Mouse (Mus musculus): ENCODE measurements around the gene Pars2. TPM values are rescaled to one million over a fixed set of nuclear protein-coding genes. Genes with fewer than 3 reads are reported as not detected.

Pars2 gene
- total RNA-seq, 2 experiments from 2014 or later: 6.4 to 8.2 TPM

DNA sequence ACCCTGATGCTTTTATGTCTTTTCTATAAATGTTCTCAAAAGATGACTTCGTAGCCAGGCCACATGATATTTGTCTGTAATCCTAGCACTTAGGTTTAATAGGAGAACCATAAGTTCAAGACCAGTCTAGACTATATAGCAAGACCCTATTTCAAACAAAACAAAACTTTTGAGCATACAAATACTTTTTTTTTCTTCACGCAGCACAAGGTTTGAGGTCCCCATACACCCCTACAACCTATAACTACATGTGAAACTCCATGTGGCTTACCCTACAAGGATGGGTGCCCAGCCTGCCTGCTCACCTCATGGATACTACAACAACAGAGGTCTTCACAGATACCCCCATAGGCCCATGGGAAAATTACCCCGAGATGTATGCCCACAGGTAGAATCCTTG lies 28.3 kb downstream of the Pars2 start:
- DNase-seq (ENCODE audit: extremely low spot score in 1 of 2, low spot score in 2 of 2): no peak
- intact Hi-C loops (cut with DNase I): loop anchor here (5.0 kb wide), 1 partner anchor 47 kb away; no protein-coding TSS in a partner anchor

DNA sequence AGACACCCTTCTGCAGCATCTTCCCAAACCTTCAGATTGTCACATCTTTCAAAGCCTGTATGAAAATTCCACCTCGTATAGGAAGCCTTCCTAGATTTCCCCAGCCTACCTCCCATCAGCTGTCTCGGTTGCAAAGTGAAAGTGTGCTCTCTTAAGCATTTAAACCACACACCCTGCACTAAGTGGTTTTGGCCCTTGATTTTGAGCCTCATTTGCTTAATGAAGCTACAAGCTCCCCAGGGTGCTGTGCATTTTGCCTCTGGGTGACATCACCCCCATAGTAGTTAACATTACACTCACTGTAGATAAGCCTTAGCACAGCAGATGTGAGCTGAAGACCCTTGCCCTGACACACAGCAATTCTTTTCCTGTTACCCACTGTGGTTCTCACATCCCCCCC lies 30.1 kb downstream of the Pars2 start:
- intact Hi-C loops (cut with DNase I): no loop called here
- no peak for DNase-seq (ENCODE audit: extremely low spot score in 1 of 2, low spot score in 2 of 2)

DNA sequence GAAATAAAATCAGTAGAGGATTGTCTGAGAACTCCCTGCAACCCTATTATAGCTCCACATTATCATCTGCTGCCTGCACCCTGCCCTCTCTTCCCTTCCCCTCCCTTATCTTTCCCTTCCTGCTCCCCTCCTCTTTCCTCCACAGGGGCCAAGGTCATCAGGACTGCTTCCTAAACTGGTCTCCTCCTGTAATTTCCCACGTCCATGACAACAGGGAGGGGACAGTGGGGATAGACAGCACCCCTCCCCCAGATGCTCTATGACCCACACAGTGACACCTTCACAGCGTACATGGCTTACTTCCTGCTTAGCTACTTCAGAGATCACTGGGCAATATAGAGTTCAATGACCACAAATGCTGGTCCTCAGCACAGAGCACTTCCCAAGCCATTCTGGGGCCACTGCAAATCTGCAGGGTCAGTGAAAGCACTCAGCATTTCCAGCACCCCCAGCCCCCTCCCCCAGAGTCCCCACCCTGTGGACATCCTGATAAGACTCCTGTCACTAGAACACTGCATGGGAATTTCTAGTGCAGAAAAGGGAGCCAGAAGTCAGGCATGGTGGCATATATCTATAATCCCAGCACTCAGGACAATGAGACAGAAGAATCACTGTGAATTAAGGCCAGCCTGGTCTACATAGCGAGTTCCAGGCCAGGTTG lies 37.9 kb downstream of the Pars2 start:
- no peak for DNase-seq (ENCODE audit: extremely low spot score in 1 of 2, low spot score in 2 of 2)
- intact Hi-C loops (cut with DNase I): no loop called here

DNA sequence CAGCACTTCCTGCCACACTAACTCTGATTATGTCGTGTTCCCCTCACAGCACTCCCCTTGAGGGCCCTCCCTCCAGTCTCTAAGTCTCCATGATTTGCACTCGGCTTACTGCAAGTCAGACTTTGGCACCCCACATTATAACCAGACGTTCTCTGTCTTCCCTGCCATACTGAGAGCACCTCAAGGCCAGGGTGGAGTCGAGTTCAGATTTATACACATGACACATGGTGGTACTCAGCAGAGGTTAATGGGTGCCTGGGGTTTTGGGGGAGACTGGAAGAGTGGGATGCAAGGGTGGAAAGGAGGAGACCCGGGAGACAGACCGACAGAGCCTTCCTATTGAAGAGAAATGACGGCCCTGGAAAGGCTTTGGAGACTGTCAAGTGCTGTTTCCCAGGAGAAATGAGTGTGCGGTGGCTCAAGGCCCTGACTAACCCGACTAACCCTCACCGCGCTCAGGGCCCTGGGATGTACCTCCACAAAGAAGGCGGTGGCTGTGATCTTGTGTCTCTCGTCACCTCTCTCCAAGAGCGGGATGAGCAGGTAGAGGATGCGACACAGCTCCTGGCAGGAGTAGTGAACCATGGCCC lies 43.1 kb downstream of the Pars2 start:
- intact Hi-C loops (cut with DNase I): no loop called here
- no peak for DNase-seq (ENCODE audit: extremely low spot score in 1 of 2, low spot score in 2 of 2)

DNA sequence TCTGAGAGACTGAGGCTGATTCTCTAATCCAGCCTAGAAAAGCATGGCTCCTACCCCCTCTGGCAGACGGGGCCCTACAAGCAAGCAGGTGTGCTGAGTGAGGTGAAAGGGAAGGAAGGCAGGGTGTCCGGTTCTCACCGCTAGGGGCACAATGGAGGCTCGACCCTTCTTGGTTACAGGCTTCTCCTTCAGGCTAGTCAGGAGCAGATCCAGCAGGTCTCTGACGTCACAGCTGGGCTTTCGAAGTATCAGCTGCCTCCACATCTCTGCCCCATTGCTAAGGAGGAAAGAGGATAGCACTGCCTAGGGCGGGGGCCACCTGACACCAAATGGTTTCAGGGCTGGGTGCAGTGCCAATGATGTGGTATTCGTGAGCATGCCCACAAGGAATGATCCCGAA lies 49.1 kb downstream of the Pars2 start:
- intact Hi-C loops (cut with DNase I): no loop called here
- peak in 1 of 2 experiments; percentile 63 for DNase-seq (ENCODE audit: extremely low spot score in 1 of 2, low spot score in 2 of 2)

DNA sequence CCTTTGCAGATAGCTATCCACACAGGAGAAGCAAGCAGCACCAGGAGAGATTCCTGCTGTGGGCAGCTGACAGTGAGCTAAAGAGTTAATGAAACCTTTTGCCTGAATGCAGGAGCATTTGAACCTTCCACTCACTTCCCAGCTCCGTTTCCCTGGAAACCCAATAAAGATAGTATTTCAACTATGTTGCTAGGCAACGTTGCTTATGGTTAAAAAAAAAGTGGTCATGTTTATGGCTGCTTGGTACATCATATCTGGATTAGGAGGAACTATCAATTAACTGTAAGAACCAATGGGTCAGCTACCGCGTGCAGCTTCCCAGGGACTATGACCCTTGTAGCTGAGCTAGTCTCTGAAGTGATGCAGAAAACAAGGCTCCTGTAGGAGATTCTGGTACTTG lies 49.9 kb downstream of the Pars2 start:
- intact Hi-C loops (cut with DNase I): no loop called here
- peak in 1 of 2 experiments; percentile 46 for DNase-seq (ENCODE audit: extremely low spot score in 1 of 2, low spot score in 2 of 2)

DNA sequence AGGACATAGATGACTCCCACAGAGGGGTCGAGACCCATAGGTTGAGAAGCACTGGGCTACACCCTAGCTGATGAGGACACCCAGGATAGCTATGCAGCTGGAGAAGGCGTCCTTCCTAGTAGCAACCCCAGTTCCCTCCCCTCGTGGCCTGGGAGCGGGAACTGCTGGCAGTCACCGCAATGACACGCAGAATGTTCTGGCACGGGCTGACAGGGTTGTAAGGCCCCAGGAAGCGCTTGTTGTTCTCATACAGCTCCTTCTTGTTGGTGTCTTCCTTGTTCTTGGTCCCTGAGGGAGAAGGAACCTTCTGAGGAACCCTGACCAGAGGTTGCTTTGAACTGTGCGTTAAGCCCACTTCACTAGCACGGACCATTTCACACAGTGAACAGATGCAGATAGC lies 53.1 kb downstream of the Pars2 start:
- intact Hi-C loops (cut with DNase I): no loop called here
- DNase-seq (ENCODE audit: extremely low spot score in 1 of 2, low spot score in 2 of 2): no peak

DNA sequence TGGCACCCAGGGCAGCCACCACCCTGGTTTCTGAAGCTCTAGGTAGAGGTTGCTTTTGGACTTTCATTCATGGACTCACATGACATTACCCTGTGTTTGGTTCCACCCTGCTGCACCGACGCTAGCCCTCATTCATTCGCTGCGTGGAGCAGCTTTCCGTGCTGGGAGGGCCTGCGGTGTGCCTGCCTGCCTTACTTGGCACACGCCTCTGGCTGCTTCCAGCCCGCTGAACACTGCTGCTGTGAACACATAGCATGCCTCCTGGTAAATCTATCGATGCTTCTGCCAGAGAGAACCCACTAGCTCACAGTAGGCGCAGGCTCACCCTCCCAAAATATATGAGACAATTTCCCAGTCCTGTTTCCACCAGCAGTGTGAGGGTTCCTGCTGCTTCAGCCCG lies 53.5 kb downstream of the Pars2 start:
- intact Hi-C loops (cut with DNase I): no loop called here
- DNase-seq (ENCODE audit: extremely low spot score in 1 of 2, low spot score in 2 of 2): peak; percentile 53 to 55

Other genes starting within 250 kb of the Pars2 start
- gene Pcsk9, start 186.7 kb upstream of the Pars2 start, total RNA-seq (2021): 1 to 10 TPM; 4.1 to 5.2 TPM
- gene Bsnd, start 158.8 kb upstream of the Pars2 start, total RNA-seq (2021): not detected
- 100 to 1,000 TPM; 133 to 143 TPM for gene Dhcr24, start 90.0 kb upstream of the Pars2 start, total RNA-seq (2021)
- under 1 TPM in 1 of 2 experiments, not detected in 1; 0.21 TPM for gene Lexm, start 33.8 kb upstream of the Pars2 start, total RNA-seq (2021)
- 1 to 10 TPM; 1.7 to 2.1 TPM for gene Ttc22, start 28.6 kb upstream of the Pars2 start, total RNA-seq (2021)
- 10 to 100 TPM; 44.8 to 45.4 TPM for gene Ttc4, start 27.9 kb downstream of the Pars2 start, total RNA-seq (2021)
- gene Mroh7, start 79.9 kb downstream of the Pars2 start, total RNA-seq (2021): 1 to 10 TPM; 1.7 to 2.7 TPM
- gene Fam151a, start 82.8 kb downstream of the Pars2 start, total RNA-seq (2021): not detected
- 10 to 100 TPM; 12.2 to 22.1 TPM for gene Acot11, start 153.9 kb downstream of the Pars2 start, total RNA-seq (2021)

Measured in left cerebral cortex, postnatal 10 days (tissue).